Mouse (Mus musculus): ENCODE measurements around the gene Arrdc2. TPM values are rescaled to one million over a fixed set of nuclear protein-coding genes. Genes with fewer than 3 reads are reported as not detected.
A peak's percentile ranks its signal among the peaks of the same experiment; 100 is the strongest.
"Not testable (repeated sequence)": the region's sequence is repeated elsewhere in the genome, so short reads cannot be mapped to it uniquely, and the experiment has no call there.

Arrdc2 gene
- polyA plus RNA-seq, 1 experiment from 2014 or later: 4.3 TPM

GRCm38 (mm10) chr8:70827796-70828195 is 11.7 kb downstream of the Arrdc2 start:
- Histone ChIP-seq H3K4me2 (no peak overlapping the region), H3K9ac (no peak overlapping the region), H3K9me3 (ENCODE audit: low read depth, low read length) (no peaks in the 10 kb centered on the region), H3K27ac (ENCODE audit: low read depth) (no peak overlapping the region), H3K36me3 (ENCODE audit: insufficient read depth) (no peaks in the 10 kb centered on the region), H3K4me1 (ENCODE audit: insufficient read depth) (no peaks in the 10 kb centered on the region), H3K4me3 (ENCODE audit: low read depth, low read length) (no peak overlapping the region), H3K27me3 (ENCODE audit: insufficient read depth, low read length) (no peaks in the 10 kb centered on the region)
- 79% methylated on average over 1 of the region's 1 CpGs for WGBS
- no peak for ATAC-seq (ENCODE audit: insufficient read depth)
- TF ChIP-seq CTCF (IDR thresholded peaks at IDR 0.05; ENCODE audit: low read depth): no peak
- DNase-seq: no peak

DNA sequence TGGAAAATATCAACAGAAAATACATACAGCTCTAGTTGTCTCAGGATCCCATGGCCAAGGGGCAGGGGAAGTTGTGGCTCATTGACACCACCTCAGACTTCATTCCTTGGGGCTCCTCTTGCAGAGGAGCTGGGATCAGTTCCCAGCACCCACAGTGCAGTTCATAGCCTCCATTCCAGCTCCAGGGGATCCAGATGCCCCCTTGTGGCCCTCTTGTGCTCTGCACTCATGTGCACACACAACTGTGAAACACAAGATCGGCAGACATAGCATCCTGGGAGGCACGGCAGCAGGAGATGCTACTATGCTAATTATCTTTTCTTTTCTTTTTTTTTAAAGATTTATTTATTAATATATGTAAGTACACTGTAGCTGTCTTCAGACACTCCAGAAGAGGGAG is 12.5 kb downstream of the Arrdc2 start:
- Histone ChIP-seq H3K27ac (ENCODE audit: low read depth) (no peak overlapping the region), H3K9me3 (ENCODE audit: low read depth, low read length) (no peaks in the 10 kb centered on the region), H3K9ac (no peak overlapping the region), H3K36me3 (ENCODE audit: insufficient read depth) (no peaks in the 10 kb centered on the region), H3K4me1 (ENCODE audit: insufficient read depth) (no peaks in the 10 kb centered on the region), H3K4me3 (ENCODE audit: low read depth, low read length) (no peak overlapping the region), H3K27me3 (ENCODE audit: insufficient read depth, low read length) (no peaks in the 10 kb centered on the region), H3K4me2 (no peak overlapping the region)
- no peak for ATAC-seq (ENCODE audit: insufficient read depth)
- 92% methylated on average over 2 of the region's 2 CpGs for WGBS
- DNase-seq: no peak
- no peak for TF ChIP-seq CTCF (IDR thresholded peaks at IDR 0.05; ENCODE audit: low read depth)

- H3K4me2 ChIP-seq: no peak overlapping the region
- no peak for ATAC-seq (ENCODE audit: insufficient read depth)
- H3K9ac ChIP-seq: no peak overlapping the region
- H3K36me3 ChIP-seq (ENCODE audit: insufficient read depth): no peaks in the 10 kb centered on the region
- no peak for TF ChIP-seq CTCF (IDR thresholded peaks at IDR 0.05; ENCODE audit: low read depth)
- H3K4me1 ChIP-seq (ENCODE audit: insufficient read depth): no peaks in the 10 kb centered on the region
- 72% methylated on average over 8 of the region's 8 CpGs for WGBS
- H3K27ac ChIP-seq (ENCODE audit: low read depth): no peak overlapping the region
- no peaks in the 10 kb centered on the region for H3K27me3 ChIP-seq (ENCODE audit: insufficient read depth, low read length)
- H3K9me3 ChIP-seq (ENCODE audit: low read depth, low read length): no peaks in the 10 kb centered on the region
- no peak for DNase-seq
- no peak overlapping the region for H3K4me3 ChIP-seq (ENCODE audit: low read depth, low read length)
Observed at GRCm38 (mm10) chr8:70825816-70826215, 13.7 kb downstream of the Arrdc2 start.

DNA sequence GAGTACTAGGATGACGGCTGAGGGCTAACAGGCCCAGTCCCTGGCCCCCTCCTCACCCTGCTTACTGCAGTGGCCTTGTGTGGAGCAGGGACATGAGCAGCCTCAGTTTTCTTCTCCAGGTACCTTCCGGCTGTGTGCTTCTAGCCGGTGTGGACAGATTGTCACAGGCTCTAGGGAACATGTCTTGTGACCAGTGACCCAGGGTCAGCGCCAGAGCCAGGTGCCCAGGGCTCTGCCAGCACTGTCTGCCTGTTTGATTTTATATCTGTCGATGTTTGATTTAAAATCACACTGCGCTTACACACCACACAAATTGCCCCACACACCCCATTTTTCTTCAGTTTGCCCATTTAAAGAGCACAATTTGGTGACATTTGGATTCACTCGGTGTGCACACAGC is 15.7 kb downstream of the Arrdc2 start:
- 83% methylated on average over 7 of the region's 7 CpGs for WGBS
- Histone ChIP-seq H3K36me3 (ENCODE audit: insufficient read depth) (no peaks in the 10 kb centered on the region), H3K27ac (ENCODE audit: low read depth) (no peak overlapping the region), H3K4me2 (no peak overlapping the region), H3K4me1 (ENCODE audit: insufficient read depth) (no peaks in the 10 kb centered on the region), H3K9ac (no peak overlapping the region), H3K4me3 (ENCODE audit: low read depth, low read length) (no peak overlapping the region), H3K9me3 (ENCODE audit: low read depth, low read length) (no peaks in the 10 kb centered on the region; the same call in 1 of the 2 replicates), H3K27me3 (ENCODE audit: insufficient read depth, low read length) (no peaks in the 10 kb centered on the region)
- no peak for TF ChIP-seq CTCF (IDR thresholded peaks at IDR 0.05; ENCODE audit: low read depth)
- DNase-seq (no peak), ATAC-seq (ENCODE audit: insufficient read depth) (no peak)

- not testable (repeated sequence) for H3K4me3 ChIP-seq (ENCODE audit: low read depth, low read length); H3K9me3 ChIP-seq (ENCODE audit: low read depth, low read length); DNase-seq; H3K27ac ChIP-seq (ENCODE audit: low read depth); H3K27me3 ChIP-seq (ENCODE audit: insufficient read depth, low read length); H3K36me3 ChIP-seq (ENCODE audit: insufficient read depth); ATAC-seq (ENCODE audit: insufficient read depth); H3K9ac ChIP-seq; H3K4me1 ChIP-seq (ENCODE audit: insufficient read depth); H3K4me2 ChIP-seq
- 83% methylated on average over 3 of the region's 3 CpGs for WGBS
Observed at GRCm38 (mm10) chr8:70822594-70822993, 16.9 kb downstream of the Arrdc2 start.

DNA sequence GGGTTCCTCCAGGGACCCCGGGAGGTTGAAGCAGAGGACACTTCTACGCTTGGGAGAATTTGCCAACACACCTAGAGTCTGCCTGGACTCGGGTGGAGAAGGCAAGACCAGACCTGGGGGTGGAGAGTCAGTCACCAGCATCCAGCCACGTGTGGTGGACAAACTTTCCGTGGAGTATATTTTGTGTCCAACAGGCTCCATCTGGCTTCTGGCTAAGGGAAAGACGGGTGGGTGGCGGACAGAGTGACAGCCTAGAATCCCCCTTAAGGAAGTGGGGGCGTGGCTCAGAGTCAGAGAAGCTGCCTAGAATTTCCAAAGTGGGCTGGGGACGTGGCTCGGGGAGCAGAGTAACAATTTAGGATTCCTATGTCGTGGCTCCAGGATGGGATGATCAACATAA is 17.5 kb downstream of the Arrdc2 start:
- Histone ChIP-seq H3K4me1 (ENCODE audit: insufficient read depth) (no peaks in the 10 kb centered on the region), H3K4me2 (0 out of 2 replicates have a peak overlapping the region, but pooled peaks have one; percentile 5), H3K9me3 (ENCODE audit: low read depth, low read length) (peaks cover 2% of the 10 kb centered on the region; the same call in 1 of the 2 replicates), H3K9ac (no peak overlapping the region), H3K27ac (ENCODE audit: low read depth) (no peak overlapping the region), H3K4me3 (ENCODE audit: low read depth, low read length) (no peak overlapping the region), H3K36me3 (ENCODE audit: insufficient read depth) (no peaks in the 10 kb centered on the region), H3K27me3 (ENCODE audit: insufficient read depth, low read length) (peaks cover 5% of the 10 kb centered on the region)
- TF ChIP-seq CTCF (IDR thresholded peaks at IDR 0.05; ENCODE audit: low read depth): no peak
- 30% methylated on average over 11 of the region's 11 CpGs for WGBS
- peak; percentile 1; the same call in 1 of the 2 replicates for ATAC-seq (ENCODE audit: insufficient read depth)
- no peak for DNase-seq

GRCm38 (mm10) chr8:70821399-70821962 is 18.0 kb downstream of the Arrdc2 start:
- no peak overlapping the region for H3K4me3 ChIP-seq (ENCODE audit: low read depth, low read length)
- DNase-seq: peak; percentile 90
- no peaks in the 10 kb centered on the region for H3K36me3 ChIP-seq (ENCODE audit: insufficient read depth)
- peaks cover 2% of the 10 kb centered on the region; the same call in 1 of the 2 replicates for H3K9me3 ChIP-seq (ENCODE audit: low read depth, low read length)
- 0 out of 2 replicates have a peak overlapping the region, but pooled peaks have one; percentile 5 for H3K4me2 ChIP-seq
- H3K27me3 ChIP-seq (ENCODE audit: insufficient read depth, low read length): peaks cover 10% of the 10 kb centered on the region
- ATAC-seq (ENCODE audit: insufficient read depth): peak; percentile 49
- 16% methylated on average over 30 of the region's 30 CpGs for WGBS
- peak; percentile 98 for TF ChIP-seq CTCF (IDR thresholded peaks at IDR 0.05; ENCODE audit: low read depth)
- no peak overlapping the region for H3K9ac ChIP-seq
- no peak overlapping the region for H3K27ac ChIP-seq (ENCODE audit: low read depth)
- no peaks in the 10 kb centered on the region for H3K4me1 ChIP-seq (ENCODE audit: insufficient read depth)
